Mouse (Mus musculus) heart, embryonic 11.5 days (tissue): Measurements from ENCODE around the gene Tom1l2. TPM values are rescaled to one million over a fixed set of nuclear protein-coding genes. Genes with fewer than 3 reads are reported as not detected.

Experiments used
- ATAC-seq: fragments of 200-750 bp; cut with Nextera tagmentation; replicated peaks from 2 replicates; pipeline ENCODE4 v1.8.0; 2017; ENCODE audit warnings: moderate library complexity; ENCODE audit not compliant: insufficient number of reproducible peaks, low FRiP score, low TSS enrichment
- H3K27ac ChIP-seq: fragments of 300-500 bp; sonication (generic); 2 replicates; pipeline ENCODE4 v1.5.1; 2014; ENCODE audit warnings: mild to moderate bottlenecking, low read depth, low read length
- H3K27me3 ChIP-seq: fragments of 300-500 bp; sonication (generic); 2 replicates; pipeline ENCODE4 v1.6.1; 2014; ENCODE audit warnings: mild to moderate bottlenecking, low read length, mixed read lengths; ENCODE audit not compliant: control insufficient read depth, insufficient read depth
- H3K36me3 ChIP-seq: fragments of 300-500 bp; sonication (generic); 2 replicates; pipeline ENCODE4 v1.6.1; 2014; ENCODE audit warnings: mild to moderate bottlenecking, low read length, moderate library complexity, mixed read lengths; ENCODE audit not compliant: control insufficient read depth, insufficient read depth
- H3K4me1 ChIP-seq: fragments of 300-500 bp; sonication (generic); 2 replicates; pipeline ENCODE4 v1.6.1; 2014; ENCODE audit warnings: low read length; ENCODE audit not compliant: control insufficient read depth, insufficient read depth
- H3K4me2 ChIP-seq: fragments of 300-500 bp; sonication (generic); 2 replicates; pipeline ENCODE4 v1.6.1; 2014; ENCODE audit warnings: mild to moderate bottlenecking, moderate library complexity
- H3K4me3 ChIP-seq: fragments of 300-500 bp; sonication (generic); 2 replicates; pipeline ENCODE4 v1.5.1; 2014; ENCODE audit warnings: low read depth, low read length
- H3K9ac ChIP-seq: fragments of 300-500 bp; sonication (generic); 2 replicates; pipeline ENCODE4 v1.6.1; 2014; ENCODE audit warnings: mild to moderate bottlenecking, low read depth, low read length, moderate library complexity
- H3K9me3 ChIP-seq: fragments of 300-500 bp; sonication (generic); replicated peaks from 2 replicates; pipeline ENCODE4 v1.6.1; 2016; ENCODE audit warnings: low read length; ENCODE audit not compliant: control insufficient read depth
- WGBS: fragments of 180-500 bp; shearing (Covaris S2); extraction: QIAGEN DNeasy Blood & Tissue Kit; methylation state at CpG from one replicate; pipeline ENCODE4 v1.1.7; 2014; ENCODE audit not compliant: insufficient replicate concordance; 5-methylcytosine and 5-hydroxymethylcytosine counted together
- polyA plus RNA-seq: library from polyadenylated mRNA; unstranded; fragments of >200 nt; fragmentation: Nextera tagmentation; extraction: Ambion mirVana; gene quantifications from 2 replicates; pipeline ENCODE4 v1.2.1, GENCODE M21; 2014

The Tom1l2 gene
- polyA plus RNA-seq, 1 experiment from 2014 or later = 16.0 TPM

DNA sequence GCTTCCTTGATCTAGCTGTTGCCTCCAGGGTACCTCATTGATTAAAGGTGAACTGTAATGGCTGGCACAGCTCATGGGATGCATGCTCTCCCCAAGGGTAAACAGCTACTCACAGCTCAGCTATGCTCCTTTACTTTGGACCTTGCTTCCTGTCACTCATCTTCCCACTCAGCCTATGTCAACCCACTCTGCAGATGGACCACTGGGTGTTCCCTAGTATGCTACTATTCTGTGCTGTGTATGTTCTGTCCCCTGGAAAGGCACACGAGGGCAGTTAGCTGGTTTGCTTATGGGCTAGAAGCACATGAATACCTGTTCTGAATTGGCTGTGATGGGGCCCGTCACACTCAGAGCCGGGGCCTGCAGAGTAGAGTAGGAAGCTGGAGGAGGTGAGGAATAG lies 92.0 kb downstream of the Tom1l2 start:
- no peaks in the 10 kb centered on the region for H3K36me3 ChIP-seq
- H3K27ac ChIP-seq = no peak overlapping the region
- no peak overlapping the region for H3K4me3 ChIP-seq
- H3K27me3 ChIP-seq = no peaks in the 10 kb centered on the region
- WGBS = 86% methylated on average over 3 of the region's 3 CpGs
- ATAC-seq = no peak
- no peak overlapping the region for H3K4me2 ChIP-seq
- no peaks in the 10 kb centered on the region for H3K9me3 ChIP-seq
- H3K4me1 ChIP-seq = peaks cover 3% of the 10 kb centered on the region
- no peak overlapping the region for H3K9ac ChIP-seq

DNA sequence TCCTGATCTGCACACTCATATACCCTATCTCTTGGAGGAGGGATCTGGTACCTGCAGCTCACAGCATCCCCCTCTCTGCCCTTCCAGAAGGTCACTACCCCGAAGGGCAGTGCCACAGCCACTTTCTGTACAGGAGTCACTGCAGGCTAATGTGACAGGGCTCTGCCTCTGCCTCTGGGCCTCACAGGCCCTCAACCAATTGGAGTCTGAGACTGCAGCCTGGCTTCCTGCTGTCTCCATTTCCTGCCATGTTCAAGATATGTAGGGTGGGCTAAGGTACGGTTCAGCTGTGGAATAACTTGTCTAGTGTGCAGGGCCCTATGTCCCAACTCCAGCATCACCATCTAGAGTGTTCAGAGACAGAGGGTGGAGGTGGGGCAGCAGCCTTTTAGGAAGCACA lies 95.0 kb downstream of the Tom1l2 start:
- no peak overlapping the region for H3K4me3 ChIP-seq
- H3K36me3 ChIP-seq = no peaks in the 10 kb centered on the region
- H3K27ac ChIP-seq = no peak overlapping the region
- H3K4me2 ChIP-seq = no peak overlapping the region
- H3K27me3 ChIP-seq = no peaks in the 10 kb centered on the region
- H3K4me1 ChIP-seq = peaks cover 10% of the 10 kb centered on the region
- WGBS = 60% methylated on average over 2 of the region's 2 CpGs
- no peak for ATAC-seq
- H3K9ac ChIP-seq = no peak overlapping the region
- H3K9me3 ChIP-seq = no peaks in the 10 kb centered on the region

DNA sequence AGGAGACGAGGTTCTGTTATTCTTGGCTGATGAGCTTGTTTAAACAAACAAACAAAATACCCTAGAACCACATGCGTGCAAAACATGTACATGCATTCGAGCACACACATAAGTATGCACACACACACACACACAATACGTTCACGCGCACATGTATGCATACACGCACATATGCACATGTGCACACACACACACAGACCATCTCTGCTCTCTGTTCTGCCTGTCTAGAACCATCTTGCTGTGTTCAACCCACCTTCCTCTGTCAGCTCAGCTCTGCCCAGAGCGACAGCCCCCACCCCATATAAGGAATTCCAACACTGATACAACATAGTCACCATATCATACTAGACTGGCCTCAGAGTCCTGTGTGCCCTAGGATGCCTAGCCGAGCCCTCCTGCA lies 96.0 kb downstream of the Tom1l2 start:
- 84% methylated on average over 9 of the region's 9 CpGs for WGBS
- Histone ChIP-seq H3K4me3 (no peak overlapping the region), H3K9me3 (no peaks in the 10 kb centered on the region), H3K9ac (no peak overlapping the region), H3K4me1 (peaks cover 14% of the 10 kb centered on the region), H3K4me2 (no peak overlapping the region), H3K36me3 (no peaks in the 10 kb centered on the region), H3K27me3 (no peaks in the 10 kb centered on the region), H3K27ac (no peak overlapping the region)
- ATAC-seq = no peak

GRCm38 (mm10) chr11:60256176-60256681 lies 96.5 kb downstream of the Tom1l2 start:
- H3K27me3 ChIP-seq = no peaks in the 10 kb centered on the region
- H3K4me1 ChIP-seq = peaks cover 14% of the 10 kb centered on the region
- ATAC-seq = no peak
- H3K27ac ChIP-seq = no peak overlapping the region
- H3K9ac ChIP-seq = no peak overlapping the region
- WGBS = 67% methylated on average over 6 of the region's 6 CpGs
- H3K4me2 ChIP-seq = no peak overlapping the region
- H3K36me3 ChIP-seq = no peaks in the 10 kb centered on the region
- no peaks in the 10 kb centered on the region for H3K9me3 ChIP-seq
- H3K4me3 ChIP-seq = no peak overlapping the region

DNA sequence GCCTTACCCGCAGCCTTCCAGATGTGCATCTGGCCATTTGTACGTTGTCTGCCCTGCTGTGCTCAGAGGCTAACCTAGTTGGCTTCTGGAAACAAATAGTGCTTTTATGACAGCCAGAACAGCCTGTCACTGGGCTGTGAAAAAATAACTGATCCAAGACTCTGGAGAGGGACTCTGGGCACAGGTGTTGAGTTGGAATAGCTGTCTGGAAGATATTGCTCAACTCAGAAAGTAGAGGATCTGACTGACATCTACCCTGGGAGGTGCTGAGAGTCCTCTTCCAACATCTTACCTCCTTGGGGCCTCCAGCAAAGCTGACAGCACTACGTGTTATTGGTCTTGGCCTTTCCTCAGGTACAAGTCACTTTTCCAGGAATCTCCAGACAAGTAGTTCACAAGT lies 97.1 kb downstream of the Tom1l2 start:
- Histone ChIP-seq H3K4me3 (no peak overlapping the region), H3K36me3 (no peaks in the 10 kb centered on the region), H3K27me3 (no peaks in the 10 kb centered on the region), H3K27ac (no peak overlapping the region), H3K9me3 (no peaks in the 10 kb centered on the region), H3K4me2 (no peak overlapping the region), H3K9ac (no peak overlapping the region), H3K4me1 (peaks cover 14% of the 10 kb centered on the region)
- no peak for ATAC-seq
- 83% methylated on average over 3 of the region's 3 CpGs for WGBS

GRCm38 (mm10) chr11:60255181-60255580 lies 97.5 kb downstream of the Tom1l2 start:
- Histone ChIP-seq H3K9ac (no peak overlapping the region), H3K27me3 (no peaks in the 10 kb centered on the region), H3K9me3 (no peaks in the 10 kb centered on the region), H3K4me3 (no peak overlapping the region), H3K4me2 (no peak overlapping the region), H3K27ac (no peak overlapping the region), H3K4me1 (peaks cover 14% of the 10 kb centered on the region), H3K36me3 (no peaks in the 10 kb centered on the region)
- 80% methylated on average over 3 of the region's 3 CpGs for WGBS
- ATAC-seq = no peak

GRCm38 (mm10) chr11:60254308-60254707 lies 98.4 kb downstream of the Tom1l2 start:
- Histone ChIP-seq H3K27ac (no peak overlapping the region), H3K4me1 (peaks cover 14% of the 10 kb centered on the region), H3K9ac (no peak overlapping the region), H3K4me3 (no peak overlapping the region), H3K36me3 (no peaks in the 10 kb centered on the region), H3K4me2 (no peak overlapping the region), H3K9me3 (no peaks in the 10 kb centered on the region), H3K27me3 (no peaks in the 10 kb centered on the region)
- WGBS = 66% methylated on average over 5 of the region's 5 CpGs
- no peak for ATAC-seq

DNA sequence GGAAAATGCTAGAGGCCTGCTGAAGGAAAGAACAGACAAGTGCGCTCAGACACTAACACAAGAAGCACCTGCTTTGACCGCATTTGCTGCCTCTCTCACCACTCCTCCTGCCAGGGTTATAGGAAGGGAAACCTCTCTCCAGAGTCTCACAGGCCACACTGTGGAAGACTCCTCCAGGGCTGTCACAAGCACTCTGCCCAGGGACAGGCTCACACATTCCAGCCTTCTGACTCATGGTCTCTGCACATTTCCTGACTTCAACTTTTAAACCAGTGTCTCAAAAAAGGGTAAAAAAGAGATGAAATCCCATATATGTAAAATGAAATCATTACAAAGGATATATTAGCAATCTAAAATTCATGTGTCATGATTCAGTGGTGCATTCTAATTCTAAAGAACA lies 99.2 kb downstream of the Tom1l2 start:
- no peak overlapping the region for H3K9ac ChIP-seq
- H3K27me3 ChIP-seq = no peaks in the 10 kb centered on the region
- peak overlapping the region; percentile 63 for H3K27ac ChIP-seq
- no peaks in the 10 kb centered on the region for H3K36me3 ChIP-seq
- H3K4me3 ChIP-seq = no peak overlapping the region
- no peaks in the 10 kb centered on the region for H3K9me3 ChIP-seq
- 71% methylated on average over 2 of the region's 2 CpGs for WGBS
- H3K4me1 ChIP-seq = peaks cover 14% of the 10 kb centered on the region
- no peak overlapping the region for H3K4me2 ChIP-seq
- ATAC-seq = no peak

DNA sequence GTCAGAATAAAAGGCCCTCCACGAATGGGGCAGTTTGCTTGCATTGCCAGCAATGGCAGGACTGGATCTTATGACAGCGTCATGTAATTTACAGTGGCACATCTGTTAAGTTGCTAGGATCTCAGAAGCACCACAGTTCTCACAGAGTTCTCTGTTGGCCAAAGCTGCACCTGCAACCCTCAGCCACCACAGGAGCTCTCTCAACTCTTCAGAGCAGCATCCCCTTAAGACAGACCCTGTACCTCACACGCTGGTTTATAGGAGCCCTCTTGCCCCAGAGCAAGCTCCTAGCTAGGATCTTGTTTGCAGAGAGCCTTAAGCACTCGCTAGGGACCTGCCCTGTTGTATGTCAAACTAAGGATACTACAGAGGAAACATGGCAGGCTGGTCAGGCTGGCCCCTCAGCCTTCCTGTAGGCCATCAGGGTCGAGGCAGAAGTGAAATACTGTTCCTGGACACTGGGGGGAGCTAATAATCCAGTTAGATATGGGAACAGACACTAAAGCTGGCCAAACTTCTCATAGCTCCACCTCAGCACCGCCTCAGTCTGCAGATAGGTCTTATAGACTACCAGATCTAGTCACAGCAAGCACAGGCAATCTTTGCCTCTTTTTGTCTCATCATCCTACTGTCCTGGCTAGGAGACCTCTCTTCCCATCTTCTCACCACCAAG lies 101.6 kb downstream of the Tom1l2 start:
- no peak overlapping the region for H3K4me2 ChIP-seq
- H3K4me1 ChIP-seq = peaks cover 11% of the 10 kb centered on the region
- H3K4me3 ChIP-seq = no peak overlapping the region
- H3K27ac ChIP-seq = no peak overlapping the region
- H3K36me3 ChIP-seq = no peaks in the 10 kb centered on the region
- no peaks in the 10 kb centered on the region for H3K9me3 ChIP-seq
- no peaks in the 10 kb centered on the region for H3K27me3 ChIP-seq
- WGBS = 56% methylated on average over 6 of the region's 6 CpGs
- no peak overlapping the region for H3K9ac ChIP-seq
- ATAC-seq = no peak
